Mouse (Mus musculus): Measurements from ENCODE around the gene Hist1h2bg.

Hist1h2bg gene

GRCm38 (mm10) chr13:23611638-23612037 lies 40.4 kb downstream of the Hist1h2bg start:
- no peak for DNase-seq (ENCODE audit: low read depth, low spot score)

- no peak for DNase-seq (ENCODE audit: low read depth, low spot score)
Observed at GRCm38 (mm10) chr13:23620056-23620732, 49.0 kb downstream of the Hist1h2bg start.

DNA sequence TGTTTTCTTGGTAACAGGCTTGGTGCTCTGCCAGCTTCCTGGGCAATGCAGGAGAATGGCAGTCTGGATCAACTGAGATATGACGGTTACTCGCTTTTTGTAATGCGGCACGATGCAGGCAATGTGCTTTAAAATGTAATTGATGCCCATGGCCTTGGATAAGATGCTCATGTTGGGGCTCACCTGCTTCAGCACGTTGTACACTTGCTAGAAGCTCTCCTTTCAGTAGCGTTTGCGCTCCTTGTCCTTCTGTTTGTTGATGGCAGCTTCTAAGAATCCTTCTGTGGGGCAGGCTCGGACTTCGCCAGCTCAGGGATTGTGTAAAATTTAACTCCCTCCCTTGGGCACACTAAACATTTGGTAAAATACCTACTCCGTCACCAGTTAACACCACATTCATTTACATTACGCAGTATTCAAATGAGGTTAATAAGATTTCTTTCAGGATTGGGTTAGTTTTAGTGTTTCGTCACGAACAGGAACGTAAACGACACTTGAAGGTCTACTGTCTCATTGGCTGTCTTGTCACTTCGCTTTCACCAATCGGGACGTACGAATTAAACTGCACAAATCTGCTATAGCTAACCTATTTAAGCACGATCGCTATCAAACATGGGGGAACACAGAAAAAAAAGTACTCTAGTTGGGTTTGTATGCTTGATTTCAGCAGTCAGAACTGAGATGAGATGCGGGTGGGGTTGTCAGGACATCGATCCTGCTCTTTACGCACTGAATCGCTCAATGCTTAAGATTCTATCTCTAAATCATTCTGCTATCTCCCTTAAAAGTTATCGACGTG lies 49.7 kb downstream of the Hist1h2bg start, which contains the start of gene Hist1h2be:
Gene Hist1h2be (minus strand): TSS at position 392 of the 799 bp plus-strand sequence.
- peak; percentile 92 for DNase-seq (ENCODE audit: low read depth, low spot score)

Data from forelimb bud, embryonic 11.5 days (tissue).